Mouse (Mus musculus): ENCODE results near the gene Nxn. TPM values are rescaled to one million over a fixed set of nuclear protein-coding genes. Genes with fewer than 3 reads are reported as not detected.

Gene Nxn
- polyA plus RNA-seq, 1 experiment = 135 TPM

GRCm38 (mm10) chr11:76339141-76339540, 59.8 kb downstream of the Nxn start:
- Histone ChIP-seq H3K27ac (ENCODE audit: insufficient read depth, low read length) (0 out of 2 replicates have a peak overlapping the region, but pooled peaks have one; percentile 0), H3K4me1 (ENCODE audit: control insufficient read depth, insufficient read depth, low read length) (peaks cover 17% of the 10 kb centered on the region), H3K4me3 (ENCODE audit: insufficient read depth, low read length) (no peak overlapping the region)
- TF ChIP-seq POLR2A (IDR thresholded peaks at IDR 0.05; ENCODE audit: low read depth, low read length) (no peak), CTCF (IDR thresholded peaks at IDR 0.05; ENCODE audit: borderline replicate concordance, insufficient read depth, low read length) (no peak)

- H3K4me3 ChIP-seq (ENCODE audit: insufficient read depth, low read length) = no peak overlapping the region
- H3K27ac ChIP-seq (ENCODE audit: insufficient read depth, low read length) = 0 out of 2 replicates have a peak overlapping the region, but pooled peaks have one; percentile 0
- no peak for TF ChIP-seq POLR2A (IDR thresholded peaks at IDR 0.05; ENCODE audit: low read depth, low read length)
- TF ChIP-seq CTCF (IDR thresholded peaks at IDR 0.05; ENCODE audit: borderline replicate concordance, insufficient read depth, low read length) = no peak
- peaks cover 15% of the 10 kb centered on the region for H3K4me1 ChIP-seq (ENCODE audit: control insufficient read depth, insufficient read depth, low read length)
These were observed 60.3 kb downstream of the Nxn start for GRCm38 (mm10) chr11:76338656-76339055.

GRCm38 (mm10) chr11:76337764-76338163, 61.2 kb downstream of the Nxn start:
- TF ChIP-seq CTCF (IDR thresholded peaks at IDR 0.05; ENCODE audit: borderline replicate concordance, insufficient read depth, low read length) (no peak), POLR2A (IDR thresholded peaks at IDR 0.05; ENCODE audit: low read depth, low read length) (no peak)
- H3K4me3 ChIP-seq (ENCODE audit: insufficient read depth, low read length) = no peak overlapping the region
- H3K4me1 ChIP-seq (ENCODE audit: control insufficient read depth, insufficient read depth, low read length) = peaks cover 10% of the 10 kb centered on the region
- 0 out of 2 replicates have a peak overlapping the region, but pooled peaks have one; percentile 12 for H3K27ac ChIP-seq (ENCODE audit: insufficient read depth, low read length)

GRCm38 (mm10) chr11:76337236-76337635, 61.7 kb downstream of the Nxn start:
- Histone ChIP-seq H3K27ac (ENCODE audit: insufficient read depth, low read length) (peak overlapping the region; percentile 34; the same call in 1 of the 2 replicates), H3K4me3 (ENCODE audit: insufficient read depth, low read length) (no peak overlapping the region), H3K4me1 (ENCODE audit: control insufficient read depth, insufficient read depth, low read length) (peaks cover 12% of the 10 kb centered on the region)
- TF ChIP-seq CTCF (IDR thresholded peaks at IDR 0.05; ENCODE audit: borderline replicate concordance, insufficient read depth, low read length) = no peak
- no peak for TF ChIP-seq POLR2A (IDR thresholded peaks at IDR 0.05; ENCODE audit: low read depth, low read length)

- TF ChIP-seq CTCF (IDR thresholded peaks at IDR 0.05; ENCODE audit: borderline replicate concordance, insufficient read depth, low read length) (no peak), POLR2A (IDR thresholded peaks at IDR 0.05; ENCODE audit: low read depth, low read length) (no peak)
- H3K4me1 ChIP-seq (ENCODE audit: control insufficient read depth, insufficient read depth, low read length) = peaks cover 12% of the 10 kb centered on the region
- H3K27ac ChIP-seq (ENCODE audit: insufficient read depth, low read length) = no peak overlapping the region
- H3K4me3 ChIP-seq (ENCODE audit: insufficient read depth, low read length) = no peak overlapping the region
These were observed 62.7 kb downstream of the Nxn start for GRCm38 (mm10) chr11:76336224-76336623.

GRCm38 (mm10) chr11:76334966-76335365, 64.0 kb downstream of the Nxn start:
- TF ChIP-seq CTCF (IDR thresholded peaks at IDR 0.05; ENCODE audit: borderline replicate concordance, insufficient read depth, low read length) (no peak), POLR2A (IDR thresholded peaks at IDR 0.05; ENCODE audit: low read depth, low read length) (no peak)
- Histone ChIP-seq H3K4me1 (ENCODE audit: control insufficient read depth, insufficient read depth, low read length) (peaks cover 12% of the 10 kb centered on the region), H3K4me3 (ENCODE audit: insufficient read depth, low read length) (no peak overlapping the region)

GRCm38 (mm10) chr11:76332240-76332639, 66.7 kb downstream of the Nxn start:
- Histone ChIP-seq H3K4me3 (ENCODE audit: insufficient read depth, low read length) (no peak overlapping the region), H3K27ac (ENCODE audit: insufficient read depth, low read length) (peak overlapping the region; percentile 90), H3K4me1 (ENCODE audit: control insufficient read depth, insufficient read depth, low read length) (peaks cover 25% of the 10 kb centered on the region)
- TF ChIP-seq POLR2A (IDR thresholded peaks at IDR 0.05; ENCODE audit: low read depth, low read length) (no peak), CTCF (IDR thresholded peaks at IDR 0.05; ENCODE audit: borderline replicate concordance, insufficient read depth, low read length) (no peak)

More at GRCm38 (mm10) chr11:76334966-76335365, 64.0 kb downstream of the Nxn start:
- no peak overlapping the region for H3K27ac ChIP-seq (ENCODE audit: insufficient read depth, low read length)

GRCm38 (mm10) chr11:76328522-76329290, 70.2 kb downstream of the Nxn start:
- TF ChIP-seq CTCF (IDR thresholded peaks at IDR 0.05; ENCODE audit: borderline replicate concordance, insufficient read depth, low read length) (no peak), POLR2A (IDR thresholded peaks at IDR 0.05; ENCODE audit: low read depth, low read length) (no peak)
- H3K4me1 ChIP-seq (ENCODE audit: control insufficient read depth, insufficient read depth, low read length) = peaks cover 48% of the 10 kb centered on the region
- peak overlapping the region; percentile 48; the same call in 1 of the 2 replicates for H3K27ac ChIP-seq (ENCODE audit: insufficient read depth, low read length)
- H3K4me3 ChIP-seq (ENCODE audit: insufficient read depth, low read length) = no peak overlapping the region

GRCm38 (mm10) chr11:76328084-76328483, 70.9 kb downstream of the Nxn start:
- H3K27ac ChIP-seq (ENCODE audit: insufficient read depth, low read length) = peak overlapping the region; percentile 48; the same call in 1 of the 2 replicates
- TF ChIP-seq CTCF (IDR thresholded peaks at IDR 0.05; ENCODE audit: borderline replicate concordance, insufficient read depth, low read length) = no peak
- no peak for TF ChIP-seq POLR2A (IDR thresholded peaks at IDR 0.05; ENCODE audit: low read depth, low read length)

GRCm38 (mm10) chr11:76326672-76327071, 72.3 kb downstream of the Nxn start:
- Histone ChIP-seq H3K4me1 (ENCODE audit: control insufficient read depth, insufficient read depth, low read length) (peaks cover 43% of the 10 kb centered on the region), H3K4me3 (ENCODE audit: insufficient read depth, low read length) (no peak overlapping the region), H3K27ac (ENCODE audit: insufficient read depth, low read length) (peak overlapping the region; percentile 92; the same call in 1 of the 2 replicates)
- TF ChIP-seq POLR2A (IDR thresholded peaks at IDR 0.05; ENCODE audit: low read depth, low read length) = no peak
- TF ChIP-seq CTCF (IDR thresholded peaks at IDR 0.05; ENCODE audit: borderline replicate concordance, insufficient read depth, low read length) = no peak

More at GRCm38 (mm10) chr11:76328084-76328483, 70.9 kb downstream of the Nxn start:
- H3K4me1 ChIP-seq (ENCODE audit: control insufficient read depth, insufficient read depth, low read length) = peaks cover 48% of the 10 kb centered on the region
- no peak overlapping the region for H3K4me3 ChIP-seq (ENCODE audit: insufficient read depth, low read length)

Measured in embryonic fibroblast, embryonic 13.5 days (primary cell).